Mouse (Mus musculus) G1E (cell line): ENCODE measurements around the gene Rbm14. TPM values are rescaled to one million over a fixed set of nuclear protein-coding genes. Genes with fewer than 3 reads are reported as not detected.
"Not testable (repeated sequence)": the region's sequence is repeated elsewhere in the genome, so short reads cannot be mapped to it uniquely, and the experiment has no call there.

ENCODE experiments used
- ATAC-seq: 2 replicates; pipeline ENCODE4 v1.8.0; 2016; ENCODE audit warnings: mild to moderate bottlenecking; ENCODE audit not compliant: insufficient number of reproducible peaks, poor library complexity, low FRiP score, severe bottlenecking; ENCODE audit errors: extremely low read depth
- DNase-seq: peaks from one replicate; pipeline ENCODE4 v3.0.0; 2012; ENCODE audit warnings: low spot score
- H3K27me3 ChIP-seq: 2 replicates; pipeline ENCODE4 v1.6.1; 2012; ENCODE audit warnings: mild to moderate bottlenecking, low read length, inconsistent platforms; ENCODE audit not compliant: insufficient read depth
- H3K36me3 ChIP-seq: replicated peaks from 2 replicates; pipeline ENCODE3; 2012; ENCODE audit warnings: mild to moderate bottlenecking, inconsistent platforms
- H3K4me1 ChIP-seq: 2 replicates; pipeline ENCODE4 v1.6.1; 2012; ENCODE audit warnings: low read depth, low read length, inconsistent platforms, mixed read lengths; ENCODE audit not compliant: insufficient read depth
- H3K4me3 ChIP-seq: 2 replicates; pipeline ENCODE4 v1.5.1; 2012; ENCODE audit warnings: low read depth, mild to moderate bottlenecking, inconsistent platforms, low read length, moderate library complexity, mixed read lengths
- H3K9me3 ChIP-seq: replicated peaks from 2 replicates; pipeline ENCODE4 v1.6.1; 2012; ENCODE audit warnings: inconsistent platforms
- CTCF ChIP-seq: IDR thresholded peaks from 2 replicates; pipeline ENCODE4 v1.5.1; 2012; ENCODE audit warnings: low read depth, low read length, inconsistent platforms, mixed read lengths
- GATA1 ChIP-seq: IDR thresholded peaks from 2 replicates; pipeline ENCODE4 v1.6.1; 2012; ENCODE audit warnings: borderline replicate concordance, low read length, inconsistent platforms, mixed read lengths
- GATA2 ChIP-seq: IDR thresholded peaks from 2 replicates; pipeline ENCODE4 v1.6.1; 2012; ENCODE audit warnings: low read depth, low read length, inconsistent platforms, borderline replicate concordance
- POLR2AphosphoS5 ChIP-seq: IDR thresholded peaks from 2 replicates; pipeline ENCODE4 v1.6.1; 2012; ENCODE audit warnings: low read depth, low read length, inconsistent platforms; ENCODE audit not compliant: insufficient replicate concordance
- TAL1 ChIP-seq: conservative IDR thresholded peaks from 2 replicates; pipeline ENCODE4 v1.6.1; 2012; ENCODE audit warnings: low read depth, low read length, inconsistent platforms, mixed read lengths
- polyA plus RNA-seq: library from polyadenylated mRNA; stranded (reverse); fragments of >175 nt; gene quantifications from 2 replicates; pipeline ENCODE4 v1.2.3, GENCODE M21; 2012
- total RNA-seq, 2 experiments: library from RNA; stranded (forward) in 1 of 2; stranded (reverse) in 1 of 2; fragments of 200-1000 nt in 1 of 2; fragments of >200 nt in 1 of 2; fragmentation: Nextera tagmentation in 1 of 2; gene quantifications; 2 replicates each; pipeline ENCODE4 v1.2.3; 2014 to 2017

Gene Rbm14
- total and polyA plus RNA-seq, 3 experiments: 28.2 to 82.1 (median 55.3) TPM

DNA sequence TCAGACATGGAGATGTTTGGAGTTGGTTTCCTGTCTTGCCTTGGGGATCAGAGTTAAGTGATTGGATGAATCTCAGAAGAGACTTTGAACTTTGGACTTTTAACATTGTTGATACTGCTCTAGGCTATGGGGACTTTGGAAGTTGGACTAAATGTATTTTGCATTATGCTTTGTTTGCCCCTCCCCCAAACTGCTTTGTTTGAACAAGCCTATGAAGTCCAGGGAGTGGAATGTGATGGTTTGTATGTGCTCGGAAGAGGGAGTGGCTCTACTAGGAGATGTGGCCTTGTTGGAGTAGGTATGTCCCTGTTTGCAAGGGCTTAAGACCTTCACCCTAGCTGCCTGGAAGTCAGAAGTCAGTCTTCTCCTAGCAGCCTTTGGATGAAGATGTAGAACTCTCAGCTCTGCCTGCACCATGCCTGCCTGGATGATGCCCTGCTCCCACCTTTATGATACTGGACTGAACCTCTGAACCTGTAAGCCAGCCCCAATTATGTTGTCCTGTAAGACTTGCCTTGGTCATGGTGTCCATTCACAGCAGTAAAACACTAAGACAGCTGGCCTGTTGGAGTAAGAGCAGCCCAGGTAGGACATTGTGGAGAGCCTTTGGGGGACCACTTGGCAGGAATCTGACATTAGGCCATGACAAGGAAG is 5.9 kb upstream of the Rbm14 start:
- Histone ChIP-seq H3K27me3 (peaks cover 5% of the 10 kb centered on the region), H3K4me3 (no peak overlapping the region), H3K9me3 (0 out of 2 replicates have a peak, but pooled peaks cover 3% of the 10 kb centered on the region), H3K36me3 (no peaks in the 10 kb centered on the region), H3K4me1 (no peaks in the 10 kb centered on the region)
- DNase-seq: no peak
- TF ChIP-seq TAL1 (no peak), GATA2 (no peak), POLR2AphosphoS5 (no peak), GATA1 (no peak), CTCF (no peak)
- ATAC-seq: no peak

DNA sequence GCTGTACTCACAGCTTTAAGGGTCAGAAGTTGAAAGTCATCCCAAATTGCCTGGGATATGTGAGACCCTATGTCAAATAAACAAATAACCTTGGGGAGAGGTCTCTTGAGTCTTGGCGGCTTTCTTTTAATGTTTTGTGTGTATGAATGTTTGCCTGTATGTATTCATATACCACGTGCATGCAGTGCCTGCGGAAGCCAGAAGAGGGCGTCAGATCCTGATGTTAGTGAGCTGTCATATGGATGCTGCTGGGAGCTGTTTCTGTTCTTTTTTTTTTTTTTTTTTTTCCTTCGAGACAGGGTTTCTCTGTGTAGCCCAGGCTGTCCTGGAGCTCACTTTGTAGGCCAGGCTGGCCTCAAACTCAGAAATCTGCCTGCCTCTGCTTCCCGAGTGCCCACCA is 1.6 kb upstream of the Rbm14 start:
- H3K27me3 ChIP-seq: peaks cover 5% of the 10 kb centered on the region; the same call in 1 of the 2 replicates
- DNase-seq (no peak), ATAC-seq (no peak)
- no peak overlapping the region for H3K4me3 ChIP-seq
- peaks cover 7% of the 10 kb centered on the region for H3K36me3 ChIP-seq
- TF ChIP-seq GATA1: no peak
- no peak for TF ChIP-seq CTCF
- no peak for TF ChIP-seq GATA2
- no peak for TF ChIP-seq POLR2AphosphoS5
- TF ChIP-seq TAL1: no peak
- H3K4me1 ChIP-seq: peaks cover 16% of the 10 kb centered on the region
- H3K9me3 ChIP-seq: 0 out of 2 replicates have a peak, but pooled peaks cover 3% of the 10 kb centered on the region

DNA sequence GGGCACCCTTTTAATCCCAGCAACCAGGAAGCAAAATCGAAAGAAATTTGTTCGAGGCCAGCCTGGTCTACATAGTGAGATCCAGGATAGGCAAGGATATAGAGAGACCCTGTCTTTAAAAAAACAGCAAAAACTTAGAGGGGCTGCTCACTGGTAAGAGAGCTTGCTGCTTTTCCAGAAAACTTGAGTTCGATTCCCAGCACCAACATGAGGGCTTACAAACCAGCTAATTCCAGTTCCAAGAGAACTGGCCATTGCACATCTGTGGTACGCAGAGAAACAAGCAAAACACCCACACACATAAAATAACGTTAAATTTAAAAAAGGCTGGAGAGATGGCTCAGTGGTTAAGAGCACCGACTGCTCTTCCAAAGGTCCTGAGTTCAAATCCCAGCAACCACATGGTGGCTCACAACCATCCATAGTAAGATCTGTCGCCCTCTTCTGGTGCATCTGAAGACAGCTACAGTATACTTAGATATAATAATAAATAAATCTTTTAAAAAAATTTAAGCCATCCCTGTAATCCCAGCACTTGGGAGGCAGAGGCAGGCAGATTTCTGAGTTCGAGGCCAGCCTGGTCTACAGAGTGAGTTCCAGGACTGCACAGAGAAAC is 1.0 kb upstream of the Rbm14 start:
- not testable (repeated sequence) for DNase-seq, H3K9me3 ChIP-seq, ATAC-seq, H3K27me3 ChIP-seq
- Histone ChIP-seq H3K36me3 (peaks cover 13% of the 10 kb centered on the region), H3K4me3 (peak overlapping the region; percentile 99), H3K4me1 (peaks cover 22% of the 10 kb centered on the region)

DNA sequence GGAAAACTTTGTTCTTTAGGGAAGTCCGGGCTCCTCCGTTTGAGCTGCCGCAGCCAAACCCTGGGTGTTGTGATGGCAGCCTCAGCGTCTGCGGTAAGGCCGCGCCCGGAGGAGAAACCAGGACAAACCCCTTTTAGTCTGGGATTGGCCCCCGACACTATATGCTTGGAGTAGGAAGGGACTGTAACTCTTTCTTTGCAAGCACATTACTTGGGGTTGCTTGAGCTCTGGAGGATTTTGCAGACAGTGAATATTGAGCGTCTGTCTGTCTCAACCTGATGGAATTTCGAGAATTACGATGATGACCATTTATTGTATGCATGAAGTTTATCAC is 442 bp upstream of the Rbm14 start:
- Histone ChIP-seq H3K4me1 (peaks cover 26% of the 10 kb centered on the region), H3K9me3 (0 out of 2 replicates have a peak, but pooled peaks cover 3% of the 10 kb centered on the region), H3K36me3 (peaks cover 17% of the 10 kb centered on the region), H3K27me3 (no peaks in the 10 kb centered on the region), H3K4me3 (peak overlapping the region; percentile 99)
- DNase-seq: no peak
- TF ChIP-seq TAL1 (no peak), GATA1 (no peak), POLR2AphosphoS5 (no peak), GATA2 (no peak), CTCF (no peak)
- no peak for ATAC-seq

DNA sequence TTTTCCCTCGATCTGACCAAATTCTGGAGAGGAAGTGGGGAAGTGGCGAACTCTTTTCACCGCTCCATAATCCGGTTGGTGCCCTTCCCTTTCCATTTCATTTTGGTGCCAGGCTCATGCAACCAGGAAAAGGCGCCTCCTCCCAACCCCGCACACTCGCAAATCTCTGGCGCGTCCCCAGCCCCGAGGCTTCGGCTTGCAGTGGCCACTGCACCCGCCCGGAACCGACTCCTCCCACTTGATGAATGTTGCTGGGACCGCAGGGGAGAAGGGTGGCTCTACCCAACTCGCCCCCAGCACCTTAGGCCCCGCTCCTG is 730 bp downstream of the Rbm14 start:
- DNase-seq: no peak
- H3K9me3 ChIP-seq: 0 out of 2 replicates have a peak, but pooled peaks cover 3% of the 10 kb centered on the region
- H3K27me3 ChIP-seq: no peaks in the 10 kb centered on the region
- TF ChIP-seq TAL1: no peak
- no peak for TF ChIP-seq POLR2AphosphoS5
- no peak for TF ChIP-seq GATA2
- no peak for TF ChIP-seq GATA1
- TF ChIP-seq CTCF: no peak
- no peak for ATAC-seq
- peaks cover 27% of the 10 kb centered on the region for H3K36me3 ChIP-seq
- peaks cover 36% of the 10 kb centered on the region for H3K4me1 ChIP-seq
- peak overlapping the region; percentile 99 for H3K4me3 ChIP-seq

DNA sequence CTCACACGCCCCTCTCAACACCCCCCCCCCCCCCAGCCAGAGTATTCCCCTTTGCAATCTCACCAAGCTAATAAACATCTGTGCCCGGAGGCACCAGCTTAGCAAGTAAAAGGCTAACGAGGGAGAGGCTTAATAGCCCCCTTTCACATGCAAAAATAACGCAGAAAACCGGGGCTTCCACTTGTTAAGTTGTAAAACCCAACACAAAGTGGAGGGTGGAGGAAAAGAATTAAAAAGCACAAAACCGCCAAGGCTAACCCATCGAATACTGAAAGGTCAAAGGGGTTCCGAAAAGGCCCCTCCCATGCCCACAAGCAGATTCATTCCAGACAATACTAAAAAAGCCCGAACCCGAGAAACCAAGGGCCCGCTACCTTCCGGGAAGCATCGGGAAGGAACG is 1.1 kb downstream of the Rbm14 start:
- Histone ChIP-seq H3K9me3 (0 out of 2 replicates have a peak, but pooled peaks cover 2% of the 10 kb centered on the region), H3K4me3 (peak overlapping the region; percentile 99), H3K27me3 (no peaks in the 10 kb centered on the region), H3K4me1 (peaks cover 37% of the 10 kb centered on the region), H3K36me3 (peaks cover 28% of the 10 kb centered on the region)
- TF ChIP-seq GATA2 (no peak), POLR2AphosphoS5 (no peak), GATA1 (no peak), TAL1 (no peak), CTCF (no peak)
- ATAC-seq: no peak
- no peak for DNase-seq
